Mouse (Mus musculus): ENCODE results near the gene Adam17. TPM values are rescaled to one million over a fixed set of nuclear protein-coding genes. Genes with fewer than 3 reads are reported as not detected.

The Adam17 gene
- polyA plus RNA-seq, 1 experiment from 2014 or later = 17.3 TPM

- H3K4me1 ChIP-seq = no peaks in the 10 kb centered on the region
- H3K4me3 ChIP-seq = no peak overlapping the region
- H3K9me3 ChIP-seq = no peaks in the 10 kb centered on the region
- no peak overlapping the region for H3K9ac ChIP-seq
- 96% methylated on average over 5 of the region's 5 CpGs for WGBS
- ATAC-seq (replicated peaks) = no peak
- H3K27ac ChIP-seq = no peak overlapping the region
- no peak overlapping the region for H3K4me2 ChIP-seq
- H3K27me3 ChIP-seq (replicated peaks) = no peaks in the 10 kb centered on the region
- H3K36me3 ChIP-seq (replicated peaks) = peaks cover 20% of the 10 kb centered on the region; the same call in 1 of the 2 replicates
These were observed 32.8 kb downstream of the Adam17 start for GRCm38 (mm10) chr12:21340674-21341073.

- Histone ChIP-seq H3K36me3 (replicated peaks) (peaks cover 33% of the 10 kb centered on the region), H3K4me1 (no peaks in the 10 kb centered on the region), H3K4me3 (no peak overlapping the region), H3K27me3 (replicated peaks) (no peaks in the 10 kb centered on the region), H3K9ac (no peak overlapping the region), H3K27ac (no peak overlapping the region), H3K9me3 (no peaks in the 10 kb centered on the region), H3K4me2 (no peak overlapping the region)
- WGBS = 97% methylated on average over 5 of the region's 5 CpGs
- ATAC-seq (replicated peaks) = no peak
These were observed 36.3 kb downstream of the Adam17 start for GRCm38 (mm10) chr12:21337171-21337570.

DNA sequence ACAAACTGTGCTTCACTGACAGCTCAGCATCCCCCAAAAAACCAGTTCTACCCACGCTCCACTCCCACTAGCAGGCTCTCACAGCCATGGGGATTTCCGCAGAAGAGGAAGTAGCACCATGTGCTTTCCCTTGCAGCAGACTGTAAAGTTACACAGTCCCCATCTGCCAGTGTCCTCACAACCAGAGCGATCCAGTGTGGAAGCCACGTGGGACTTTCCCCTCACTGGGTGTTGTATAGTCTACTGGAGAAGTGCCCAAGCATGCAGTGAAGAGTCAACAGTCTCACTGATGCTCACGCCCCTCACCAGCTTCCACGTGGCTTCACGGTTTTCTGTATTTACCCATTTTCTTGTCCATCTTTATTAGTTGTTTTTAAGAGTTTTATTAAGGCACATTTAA lies 37.6 kb downstream of the Adam17 start:
- H3K36me3 ChIP-seq (replicated peaks) = peaks cover 46% of the 10 kb centered on the region
- H3K27me3 ChIP-seq (replicated peaks) = no peaks in the 10 kb centered on the region
- no peaks in the 10 kb centered on the region for H3K9me3 ChIP-seq
- no peaks in the 10 kb centered on the region for H3K4me1 ChIP-seq
- H3K4me3 ChIP-seq = no peak overlapping the region
- no peak for ATAC-seq (replicated peaks)
- 90% methylated on average over 7 of the region's 7 CpGs for WGBS
- no peak overlapping the region for H3K4me2 ChIP-seq
- no peak overlapping the region for H3K27ac ChIP-seq
- no peak overlapping the region for H3K9ac ChIP-seq

- Histone ChIP-seq H3K4me1 (no peaks in the 10 kb centered on the region), H3K9me3 (no peaks in the 10 kb centered on the region), H3K36me3 (replicated peaks) (peaks cover 41% of the 10 kb centered on the region), H3K4me2 (no peak overlapping the region), H3K9ac (no peak overlapping the region), H3K27me3 (replicated peaks) (no peaks in the 10 kb centered on the region), H3K4me3 (no peak overlapping the region), H3K27ac (no peak overlapping the region)
- 93% methylated on average over 5 of the region's 5 CpGs for WGBS
- no peak for ATAC-seq (replicated peaks)
These were observed 39.7 kb downstream of the Adam17 start for GRCm38 (mm10) chr12:21333766-21334165.

- Histone ChIP-seq H3K4me2 (no peak overlapping the region), H3K36me3 (replicated peaks) (peaks cover 45% of the 10 kb centered on the region)
These were observed 40.4 kb downstream of the Adam17 start for GRCm38 (mm10) chr12:21333021-21333420.

DNA sequence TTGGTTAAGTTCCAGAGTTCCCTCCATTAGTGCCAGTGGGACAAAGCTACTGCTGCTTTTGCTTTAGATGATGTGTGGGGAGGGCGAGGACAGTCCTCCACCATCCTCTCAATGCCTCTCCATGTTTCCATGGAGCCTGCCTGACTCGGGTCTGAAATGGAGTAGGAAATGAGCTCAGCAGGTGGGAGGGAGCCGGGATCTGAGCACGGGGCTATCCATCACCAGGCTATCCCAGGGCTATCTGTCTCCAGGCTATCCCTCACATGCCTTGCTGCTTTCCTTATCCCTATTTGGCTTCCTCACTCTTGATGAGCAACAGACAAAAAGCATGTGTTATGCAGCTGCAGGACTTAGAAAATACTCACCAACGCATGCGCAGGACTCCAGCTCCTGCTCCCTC lies 41.7 kb downstream of the Adam17 start:
- no peak for ATAC-seq (replicated peaks)
- no peak overlapping the region for H3K4me2 ChIP-seq
- H3K36me3 ChIP-seq (replicated peaks) = peaks cover 45% of the 10 kb centered on the region
- no peak overlapping the region for H3K9ac ChIP-seq
- H3K27ac ChIP-seq = no peak overlapping the region
- no peaks in the 10 kb centered on the region for H3K27me3 ChIP-seq (replicated peaks)
- WGBS = 80% methylated on average over 6 of the region's 6 CpGs
- no peaks in the 10 kb centered on the region for H3K4me1 ChIP-seq
- H3K4me3 ChIP-seq = no peak overlapping the region
- H3K9me3 ChIP-seq = no peaks in the 10 kb centered on the region

More at GRCm38 (mm10) chr12:21333021-21333420, 40.4 kb downstream of the Adam17 start:
- H3K4me3 ChIP-seq = no peak overlapping the region
- 94% methylated on average over 7 of the region's 7 CpGs for WGBS
- no peak overlapping the region for H3K27ac ChIP-seq
- H3K9ac ChIP-seq = no peak overlapping the region
- no peaks in the 10 kb centered on the region for H3K9me3 ChIP-seq
- no peaks in the 10 kb centered on the region for H3K4me1 ChIP-seq
- no peaks in the 10 kb centered on the region for H3K27me3 ChIP-seq (replicated peaks)
- ATAC-seq (replicated peaks) = no peak

DNA sequence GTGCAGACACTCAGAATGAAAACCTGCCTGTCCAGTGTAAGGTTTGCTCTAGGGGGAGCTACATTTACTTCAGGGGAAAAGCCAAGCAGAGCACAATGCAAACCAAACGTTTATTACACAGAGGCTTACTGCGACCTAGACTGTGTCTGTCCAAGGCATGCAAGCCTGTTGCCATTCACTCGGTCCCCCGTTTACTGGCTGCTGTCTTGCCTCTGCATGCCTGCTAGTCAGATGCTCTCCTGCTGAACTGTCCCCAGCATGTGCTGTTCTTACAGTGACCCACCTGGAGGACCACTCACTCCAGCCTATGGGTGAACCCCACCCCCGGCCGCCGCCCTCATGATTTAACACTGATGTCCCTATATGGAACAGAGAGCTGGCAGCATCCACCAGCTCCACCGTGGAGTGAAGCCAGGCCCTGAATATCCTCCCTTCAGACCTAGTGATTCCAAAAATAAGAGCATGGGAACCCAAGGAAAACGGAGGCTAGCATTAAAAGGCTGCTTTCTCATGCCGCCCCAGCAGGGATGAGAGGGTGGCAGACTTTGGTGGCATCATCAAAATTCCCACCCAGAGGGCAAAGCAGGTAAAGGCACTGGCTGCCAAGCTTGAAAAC lies 42.4 kb downstream of the Adam17 start:
- ATAC-seq (replicated peaks) = no peak
- H3K36me3 ChIP-seq (replicated peaks) = peaks cover 40% of the 10 kb centered on the region
- 93% methylated on average over 10 of the region's 10 CpGs for WGBS

DNA sequence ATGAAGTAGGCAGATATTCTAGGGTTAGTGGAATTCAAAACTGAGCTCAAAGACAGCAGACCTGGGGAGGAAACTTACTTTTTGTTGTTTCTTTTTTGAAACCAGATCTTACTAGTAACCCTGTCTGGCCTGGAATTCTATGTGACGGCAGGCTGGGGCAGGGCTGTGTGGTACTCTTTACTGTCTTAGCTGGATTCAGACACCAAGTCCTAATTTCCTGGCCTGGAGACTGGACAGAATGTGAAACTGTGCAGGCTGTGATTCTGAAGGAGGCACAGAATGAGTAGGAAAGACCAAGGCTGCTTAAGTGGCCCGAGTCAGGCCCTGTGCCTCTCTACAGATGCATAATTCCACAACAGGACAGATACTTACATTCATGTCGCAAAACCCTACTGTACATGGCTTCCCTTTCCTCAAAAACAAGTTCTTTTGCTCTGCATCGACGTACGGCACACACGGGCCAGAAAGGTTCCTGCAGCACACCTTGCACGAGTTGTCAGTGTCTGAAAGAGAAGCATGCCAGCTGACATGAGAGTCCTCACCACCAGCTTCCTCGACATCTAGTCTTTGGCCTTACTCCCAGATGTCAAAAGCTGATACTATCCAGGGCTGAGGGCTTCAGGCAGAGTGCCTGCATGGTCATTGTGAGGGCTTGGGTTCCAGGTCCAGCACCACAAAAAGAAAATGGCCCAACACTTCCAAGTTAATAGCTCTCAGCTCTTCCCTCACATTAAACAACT lies 43.6 kb downstream of the Adam17 start:
- no peak overlapping the region for H3K27ac ChIP-seq
- H3K4me1 ChIP-seq = no peaks in the 10 kb centered on the region
- no peaks in the 10 kb centered on the region for H3K9me3 ChIP-seq
- H3K4me2 ChIP-seq = no peak overlapping the region
- H3K27me3 ChIP-seq (replicated peaks) = no peaks in the 10 kb centered on the region
- 93% methylated on average over 9 of the region's 9 CpGs for WGBS
- peaks cover 46% of the 10 kb centered on the region for H3K36me3 ChIP-seq (replicated peaks)
- H3K9ac ChIP-seq = no peak overlapping the region
- H3K4me3 ChIP-seq = no peak overlapping the region
- no peak for ATAC-seq (replicated peaks)

More for the DNA sequence above, 42.4 kb downstream of the Adam17 start:
- Histone ChIP-seq H3K9ac (no peak overlapping the region), H3K4me2 (no peak overlapping the region), H3K27ac (no peak overlapping the region), H3K4me1 (no peaks in the 10 kb centered on the region), H3K4me3 (no peak overlapping the region), H3K27me3 (replicated peaks) (no peaks in the 10 kb centered on the region), H3K9me3 (no peaks in the 10 kb centered on the region)

DNA sequence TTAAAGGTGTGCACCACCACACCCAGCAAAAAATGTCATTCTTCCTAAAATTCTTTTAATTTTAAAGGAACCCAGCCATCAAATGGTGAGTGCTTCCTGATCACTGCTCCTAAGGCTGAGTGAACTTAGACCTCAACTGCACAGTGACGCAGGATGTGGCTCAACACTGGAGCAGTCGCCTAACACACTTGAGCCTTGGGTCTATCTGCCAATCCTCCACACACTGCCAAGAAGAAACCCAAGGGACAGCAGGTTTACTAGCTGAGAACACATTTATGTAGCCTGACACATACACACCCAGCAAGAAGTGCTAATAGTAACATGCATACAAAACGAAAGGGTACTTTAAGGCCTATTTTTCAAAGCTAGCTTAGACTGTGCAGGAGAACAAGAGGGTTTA lies 47.1 kb downstream of the Adam17 start:
- Histone ChIP-seq H3K4me1 (no peaks in the 10 kb centered on the region), H3K9ac (no peak overlapping the region), H3K27me3 (replicated peaks) (no peaks in the 10 kb centered on the region), H3K4me2 (no peak overlapping the region), H3K9me3 (no peaks in the 10 kb centered on the region), H3K4me3 (no peak overlapping the region), H3K36me3 (replicated peaks) (peaks cover 34% of the 10 kb centered on the region), H3K27ac (no peak overlapping the region)
- no peak for ATAC-seq (replicated peaks)
- 96% methylated on average over 3 of the region's 3 CpGs for WGBS

- H3K9me3 ChIP-seq = no peaks in the 10 kb centered on the region
- H3K27me3 ChIP-seq (replicated peaks) = no peaks in the 10 kb centered on the region
- WGBS = 92% methylated on average over 8 of the region's 8 CpGs
- no peaks in the 10 kb centered on the region for H3K4me1 ChIP-seq
- peaks cover 29% of the 10 kb centered on the region for H3K36me3 ChIP-seq (replicated peaks)
- ATAC-seq (replicated peaks) = no peak
- H3K4me3 ChIP-seq = no peak overlapping the region
- H3K4me2 ChIP-seq = no peak overlapping the region
- no peak overlapping the region for H3K27ac ChIP-seq
- no peak overlapping the region for H3K9ac ChIP-seq
These were observed 48.2 kb downstream of the Adam17 start for GRCm38 (mm10) chr12:21325266-21325665.

- ATAC-seq (replicated peaks) = no peak
- Histone ChIP-seq H3K4me1 (no peaks in the 10 kb centered on the region), H3K27me3 (replicated peaks) (no peaks in the 10 kb centered on the region), H3K27ac (no peak overlapping the region), H3K9me3 (no peaks in the 10 kb centered on the region), H3K36me3 (replicated peaks) (peaks cover 23% of the 10 kb centered on the region), H3K9ac (no peak overlapping the region), H3K4me3 (no peak overlapping the region), H3K4me2 (no peak overlapping the region)
- WGBS = 85% methylated on average over 5 of the region's 5 CpGs
These were observed 49.3 kb downstream of the Adam17 start for GRCm38 (mm10) chr12:21324101-21324500.

GRCm38 (mm10) chr12:21322856-21323255 lies 50.6 kb downstream of the Adam17 start:
- ATAC-seq (replicated peaks) = no peak
- WGBS = 80% methylated on average over 9 of the region's 9 CpGs
- peaks cover 16% of the 10 kb centered on the region for H3K36me3 ChIP-seq (replicated peaks)
- H3K27ac ChIP-seq = no peak overlapping the region
- H3K4me2 ChIP-seq = no peak overlapping the region
- no peaks in the 10 kb centered on the region for H3K4me1 ChIP-seq
- no peak overlapping the region for H3K4me3 ChIP-seq
- H3K9ac ChIP-seq = no peak overlapping the region
- H3K9me3 ChIP-seq = no peaks in the 10 kb centered on the region
- H3K27me3 ChIP-seq (replicated peaks) = no peaks in the 10 kb centered on the region

DNA sequence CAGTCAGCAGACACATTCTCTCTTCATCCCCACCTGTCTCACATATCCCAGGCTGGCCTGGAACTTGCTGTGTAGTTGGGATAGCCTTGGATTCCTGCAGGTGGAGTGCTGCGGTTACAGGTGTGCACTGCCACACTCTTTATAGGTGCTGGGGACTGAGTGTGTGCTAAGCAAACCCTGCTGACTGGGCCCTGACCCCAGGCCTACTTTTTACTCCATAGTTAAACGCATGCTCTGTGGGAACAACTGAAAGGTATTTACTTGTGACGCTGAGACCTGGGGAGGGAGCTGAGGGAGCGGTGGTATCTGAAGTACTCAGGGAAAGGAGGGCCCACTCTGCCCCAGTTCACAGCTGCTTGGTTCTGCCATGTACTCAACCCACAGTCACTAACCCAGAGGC lies 51.1 kb downstream of the Adam17 start:
- Histone ChIP-seq H3K27me3 (replicated peaks) (no peaks in the 10 kb centered on the region), H3K4me1 (no peaks in the 10 kb centered on the region), H3K27ac (no peak overlapping the region), H3K4me2 (no peak overlapping the region), H3K36me3 (replicated peaks) (peaks cover 16% of the 10 kb centered on the region), H3K9me3 (no peaks in the 10 kb centered on the region), H3K9ac (no peak overlapping the region), H3K4me3 (no peak overlapping the region)
- ATAC-seq (replicated peaks) = no peak
- 93% methylated on average over 4 of the region's 4 CpGs for WGBS
